Mouse (Mus musculus) macrophage (primary cell): ENCODE results near the gene Cpne2. TPM values are rescaled to one million over a fixed set of nuclear protein-coding genes. Genes with fewer than 3 reads are reported as not detected.

Source experiments
- polyA plus RNA-seq: library from polyadenylated mRNA; stranded (reverse); fragments of 250-400 nt; gene quantifications from 3 replicates; pipeline ENCODE4 v1.2.4, GENCODE M21; 2018; ENCODE audit warnings: inconsistent platforms

The Cpne2 gene
- polyA plus RNA-seq, 1 experiment from 2014 or later, result 64.1 TPM

Other genes with a start within 250 kb of the Cpne2 start
- not detected in 3 replicates for gene Slc12a3, start 203.8 kb upstream of the Cpne2 start, polyA plus RNA-seq
- 10.5 to 51.9 TPM (median 22.0 TPM) in 3 replicates for gene Herpud1, start 146.6 kb upstream of the Cpne2 start, polyA plus RNA-seq
- gene Nlrc5, start 98.6 kb upstream of the Cpne2 start, polyA plus RNA-seq, result 28.0 to 62.9 TPM (median 33.5 TPM) in 3 replicates
- gene Rspry1, start 68.9 kb downstream of the Cpne2 start, polyA plus RNA-seq, result 18.0 to 19.1 TPM (median 18.7 TPM) in 3 replicates
- gene Fam192a, start 69.0 kb downstream of the Cpne2 start, polyA plus RNA-seq, result 34.2 to 149 TPM (median 39.7 TPM) in 3 replicates
- 25.2 to 117 TPM (median 41.6 TPM) in 3 replicates for gene Arl2bp, start 133.6 kb downstream of the Cpne2 start, polyA plus RNA-seq
- not detected in 3 replicates for gene Pllp, start 163.3 kb downstream of the Cpne2 start, polyA plus RNA-seq
- gene Ccl22, start 212.6 kb downstream of the Cpne2 start, polyA plus RNA-seq, result 0.78 to 3.7 TPM (median 0.89 TPM) in 3 replicates
- 0.32 to 0.77 TPM (median 0.51 TPM) in 3 replicates for gene Cx3cl1, start 239.0 kb downstream of the Cpne2 start, polyA plus RNA-seq